Mouse (Mus musculus): ENCODE data around the gene Gm20517.
"Not testable (repeated sequence)": the region's sequence is repeated elsewhere in the genome, so short reads cannot be mapped to it uniquely, and the experiment has no call there.

The Gm20517 gene

GRCm38 (mm10) chr17:47628851-47629676 lies 17.7 kb downstream of the Gm20517 start:
- peak; percentile 91 for DNase-seq (ENCODE audit: low spot score)

DNA sequence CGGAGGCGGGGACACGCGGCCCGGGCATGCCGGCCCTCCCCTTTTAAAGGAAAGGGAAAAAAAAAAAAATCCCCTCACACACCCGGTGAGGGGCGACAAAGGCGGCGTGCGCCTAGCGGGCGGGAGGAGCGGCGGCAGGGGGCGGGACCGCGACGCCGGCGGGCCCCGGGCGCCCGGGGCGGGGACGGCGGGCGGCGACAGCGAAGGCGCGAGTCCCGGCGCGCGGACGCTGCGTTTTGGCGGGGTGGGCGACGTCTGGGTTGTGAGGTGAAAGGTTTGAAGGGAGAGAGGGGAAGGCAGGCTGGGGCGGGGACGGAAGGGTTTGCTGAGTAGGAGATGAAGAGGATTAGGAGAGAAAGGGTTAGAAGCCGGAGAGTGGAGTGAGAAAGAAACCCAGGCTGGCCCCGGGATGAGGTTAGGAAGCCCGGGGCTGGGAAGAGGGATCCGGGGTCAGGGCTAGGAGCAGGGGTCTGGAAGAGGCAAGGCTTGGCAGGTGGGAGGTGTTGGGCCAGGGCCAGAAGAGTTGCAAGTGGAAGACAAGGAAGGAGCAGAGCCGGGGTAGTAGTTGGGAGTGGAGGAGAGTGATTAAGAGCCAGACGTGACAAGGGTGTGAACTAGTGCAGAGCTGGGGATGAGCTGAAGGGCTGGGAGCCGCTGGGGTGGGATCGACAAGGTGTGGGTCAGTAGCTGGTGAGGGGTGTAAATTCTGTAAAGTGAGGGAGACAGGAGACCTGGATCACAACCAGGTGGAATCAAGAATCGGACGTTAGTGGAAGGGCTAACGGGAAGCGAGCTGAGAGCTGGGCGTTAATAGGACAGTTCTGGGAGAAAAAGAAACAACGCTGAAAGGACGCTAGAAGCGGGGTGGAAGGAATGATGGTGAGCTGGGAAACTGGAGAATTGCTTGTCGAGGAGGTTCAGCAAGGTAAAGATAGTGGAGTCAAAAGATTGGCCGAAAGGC lies 18.6 kb downstream of the Gm20517 start:
- DNase-seq (ENCODE audit: low spot score), result peak; percentile 26

- DNase-seq (ENCODE audit: low spot score), result no peak
Observed at GRCm38 (mm10) chr17:47630678-47631065, 19.3 kb downstream of the Gm20517 start, which contains the start of gene Usp49. TSS of gene Usp49 (plus strand) at chr17:47630690.

DNA sequence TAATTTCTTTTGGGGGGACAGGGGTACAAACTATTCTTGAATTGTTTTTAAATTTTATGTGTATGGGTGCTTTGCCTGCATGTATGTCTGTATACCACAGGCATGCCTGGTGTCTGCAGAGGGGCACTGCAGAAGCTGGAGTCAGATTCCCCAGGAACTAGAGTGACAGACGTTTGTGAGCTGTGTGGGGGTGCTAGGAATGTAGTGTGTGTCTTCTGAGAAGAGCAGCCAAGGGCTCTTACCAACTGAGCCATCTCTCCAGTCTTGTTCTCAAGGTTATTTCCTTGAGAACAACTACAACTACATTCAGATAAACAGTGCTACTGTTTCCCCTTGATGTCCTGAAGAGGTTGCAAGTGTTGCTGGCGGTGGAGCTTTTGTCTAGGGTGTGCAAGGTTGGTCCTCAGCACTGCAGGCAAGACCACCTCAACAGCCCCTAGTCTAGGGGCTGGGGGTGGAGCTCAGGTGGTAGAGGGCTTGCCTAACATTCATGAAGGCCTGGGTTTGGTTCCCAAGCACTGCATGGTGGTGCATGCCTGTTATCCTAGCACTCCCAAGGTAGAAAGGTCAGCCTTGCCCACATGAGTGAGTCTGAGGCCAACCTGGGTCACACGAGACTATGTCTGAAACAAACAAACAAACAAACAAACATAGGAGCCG lies 20.9 kb downstream of the Gm20517 start:
- DNase-seq (ENCODE audit: low spot score), result no peak

DNA sequence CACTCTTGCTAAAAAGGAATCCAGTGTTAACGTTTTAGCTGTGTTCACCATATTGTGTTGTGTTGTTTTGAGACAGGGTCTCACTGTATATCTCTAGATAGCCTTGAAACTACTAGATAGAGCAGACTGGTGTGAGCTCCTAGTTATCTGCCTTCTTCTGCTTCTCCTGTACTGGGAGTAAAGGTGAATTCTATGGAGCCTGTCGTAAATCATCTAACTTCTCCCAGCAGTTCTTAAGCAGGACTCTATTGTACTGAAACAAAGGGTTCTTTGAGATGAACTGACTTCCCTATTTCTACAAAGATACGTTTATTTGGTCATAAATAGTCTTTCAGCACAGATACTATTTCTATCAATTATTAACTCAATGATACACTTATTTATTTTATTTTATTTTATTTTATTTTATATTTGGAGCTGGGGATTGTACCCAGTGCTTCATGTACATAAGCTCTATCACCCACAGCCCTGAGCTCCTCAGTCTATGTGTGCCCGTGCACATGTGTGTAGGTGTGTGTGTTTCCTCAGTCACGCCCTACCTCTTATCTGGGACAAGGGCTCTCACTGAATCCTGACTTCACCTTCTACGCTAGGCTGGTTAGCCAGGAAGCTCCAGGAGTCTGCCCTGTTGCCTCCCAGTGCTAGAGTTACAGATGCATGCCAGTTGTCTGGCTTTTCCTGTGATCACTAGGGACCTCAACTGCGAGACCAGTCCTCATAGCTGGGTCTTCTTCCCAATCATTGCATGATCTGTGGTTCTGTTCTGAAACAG lies 22.8 kb downstream of the Gm20517 start:
- no peak for DNase-seq (ENCODE audit: low spot score)

DNA sequence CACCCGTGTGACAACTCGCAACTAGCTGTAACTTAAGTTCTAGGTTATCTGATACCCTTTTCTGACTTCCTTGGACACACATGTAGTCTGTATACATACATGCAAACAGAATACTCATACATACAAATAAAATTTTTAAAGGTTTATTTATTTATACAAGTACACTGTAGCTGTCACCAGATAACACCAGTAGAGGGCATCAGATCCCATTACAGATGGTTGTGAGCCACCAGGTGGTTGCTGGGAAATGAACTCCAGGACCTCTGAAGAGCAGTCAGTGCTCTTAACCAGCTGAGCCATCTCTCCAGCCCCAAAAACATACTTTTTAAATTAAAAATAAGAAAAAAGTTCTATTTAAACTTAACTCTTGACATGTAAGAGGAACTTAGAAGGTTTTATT lies 31.6 kb downstream of the Gm20517 start:
- DNase-seq (ENCODE audit: low spot score), result no peak

DNA sequence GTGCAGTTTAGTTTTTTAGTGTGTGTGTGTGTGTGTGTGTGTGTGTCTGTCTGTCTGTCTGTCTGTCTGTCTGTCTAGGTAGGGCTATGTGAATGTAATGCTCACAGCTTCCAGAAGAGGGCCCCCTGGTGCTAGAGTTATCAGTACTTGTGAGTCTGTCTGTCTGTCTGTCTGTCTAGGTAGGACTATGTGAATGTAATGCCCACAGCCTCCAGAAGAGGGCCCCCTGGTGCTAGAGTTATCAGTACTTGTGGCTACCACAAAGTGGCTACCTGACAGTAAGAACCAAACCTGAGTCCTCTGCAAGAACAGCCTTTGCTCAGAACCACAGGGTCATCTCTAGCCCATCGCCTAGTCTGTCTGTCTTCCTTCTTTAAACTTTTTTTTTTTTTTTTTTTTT lies 35.3 kb downstream of the Gm20517 start:
- peak; percentile 48 for DNase-seq (ENCODE audit: low spot score)

- no peak for DNase-seq (ENCODE audit: low spot score)
Observed at GRCm38 (mm10) chr17:47648966-47649365, 37.6 kb downstream of the Gm20517 start.

DNA sequence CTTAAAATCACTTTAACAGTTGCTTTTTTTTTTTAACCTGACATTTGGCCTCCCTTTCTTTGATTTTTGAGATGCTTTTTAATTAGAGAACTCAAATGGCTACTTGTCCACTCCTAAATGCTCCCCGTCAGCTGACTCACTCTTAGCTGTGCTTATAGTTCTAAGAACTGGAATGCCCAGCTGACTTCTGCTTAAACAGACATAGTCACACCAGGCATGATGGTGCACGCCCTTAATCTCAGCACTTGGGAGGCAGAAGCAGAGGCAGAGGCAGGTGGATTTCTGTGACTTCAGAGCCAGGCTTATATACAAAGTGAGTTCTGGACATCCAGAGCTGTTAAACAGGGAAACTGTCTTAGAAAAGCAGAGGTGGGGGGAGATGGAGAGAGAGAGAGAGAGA lies 40.6 kb downstream of the Gm20517 start:
- no peak for DNase-seq (ENCODE audit: low spot score)

GRCm38 (mm10) chr17:47654346-47654745 lies 43.0 kb downstream of the Gm20517 start:
- DNase-seq (ENCODE audit: low spot score), result not testable (repeated sequence)

GRCm38 (mm10) chr17:47655697-47656096 lies 44.3 kb downstream of the Gm20517 start:
- no peak for DNase-seq (ENCODE audit: low spot score)

- no peak for DNase-seq (ENCODE audit: low spot score)
Observed at GRCm38 (mm10) chr17:47657901-47658300, 46.5 kb downstream of the Gm20517 start.

GRCm38 (mm10) chr17:47658741-47659243 lies 47.4 kb downstream of the Gm20517 start:
- DNase-seq (ENCODE audit: low spot score), result no peak

DNA sequence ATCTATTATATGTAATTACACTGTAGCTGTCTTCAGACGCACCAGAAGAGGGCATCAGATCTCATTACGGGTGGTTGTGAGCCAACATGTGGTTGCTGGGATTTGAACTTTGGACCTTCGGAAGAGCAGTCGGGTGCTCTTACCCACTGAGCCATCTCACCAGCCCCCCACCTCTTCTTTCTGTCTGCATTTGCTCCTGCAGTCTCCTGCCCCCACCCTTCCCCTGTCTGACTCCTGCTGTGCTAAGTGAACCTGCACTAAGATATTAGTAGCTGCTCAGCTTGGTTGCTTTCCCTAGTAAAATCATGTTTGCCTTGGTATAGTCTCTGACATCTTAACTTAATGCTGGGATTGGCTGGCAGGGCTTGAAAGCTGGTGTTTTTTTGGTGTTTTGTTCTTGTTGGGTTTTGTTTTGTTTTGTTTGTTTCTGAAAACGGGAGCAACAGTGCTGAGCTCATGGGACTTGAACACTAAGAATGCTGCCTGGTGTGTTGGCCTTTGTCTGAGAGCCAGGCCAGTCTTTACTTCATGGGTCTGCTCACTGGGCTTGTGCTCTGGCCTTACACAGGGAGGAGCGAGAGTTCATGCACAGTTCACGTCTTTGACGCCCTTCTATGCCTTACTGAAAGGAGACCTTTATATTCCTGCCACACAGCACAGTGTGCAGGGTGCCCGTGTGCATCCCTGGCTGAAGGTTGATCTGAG lies 51.8 kb downstream of the Gm20517 start:
- DNase-seq (ENCODE audit: low spot score), result no peak

- no peak for DNase-seq (ENCODE audit: low spot score)
Observed at GRCm38 (mm10) chr17:47664474-47664873, 53.1 kb downstream of the Gm20517 start.

DNA sequence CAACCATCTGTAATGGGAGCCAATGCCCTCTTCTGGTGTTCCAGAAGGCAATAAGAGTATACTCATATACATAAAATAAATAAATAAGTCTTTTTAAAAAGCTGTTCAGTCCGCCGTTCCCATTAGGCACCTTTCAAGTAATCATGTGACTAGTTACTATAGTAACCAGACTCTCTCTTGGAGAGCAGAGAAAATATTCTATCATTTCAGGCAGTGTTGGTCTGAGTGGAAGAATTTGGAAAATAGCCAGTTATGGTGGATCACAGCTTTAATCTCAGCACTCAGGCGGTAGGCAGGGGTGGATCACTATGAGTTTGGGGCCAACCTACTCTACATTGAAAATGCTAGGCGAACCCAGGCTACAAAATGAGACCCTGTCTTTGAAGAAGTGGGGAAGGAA lies 57.8 kb downstream of the Gm20517 start:
- DNase-seq (ENCODE audit: low spot score), result no peak

GRCm38 (mm10) chr17:47671988-47672310 lies 60.6 kb downstream of the Gm20517 start:
- DNase-seq (ENCODE audit: low spot score), result no peak

GRCm38 (mm10) chr17:47672311-47673111 lies 61.1 kb downstream of the Gm20517 start:
- peak; percentile 48 for DNase-seq (ENCODE audit: low spot score)

GRCm38 (mm10) chr17:47676581-47676980 lies 65.2 kb downstream of the Gm20517 start:
- peak; percentile 65 for DNase-seq (ENCODE audit: low spot score)

GRCm38 (mm10) chr17:47678238-47678637 lies 66.8 kb downstream of the Gm20517 start:
- no peak for DNase-seq (ENCODE audit: low spot score)

Measured in urinary bladder, postnatal 25 days (tissue).